Mouse (Mus musculus) CH12.LX (cell line): ENCODE data around the gene Stpg4.

Experiments
- CTCF ChIP-seq, 2 experiments: IDR thresholded peaks in 1 of 2; conservative IDR thresholded peaks in 1 of 2; 2 replicates each; pipeline ENCODE4 v1.5.1; 2011 to 2012; ENCODE audit warnings: low read depth in 2 of 2, low read length in 2 of 2, improper control_type of control experiment in 1 of 2, inconsistent platforms in 1 of 2, mild to moderate bottlenecking in 1 of 2, moderate library complexity in 1 of 2
- POLR2A ChIP-seq: IDR thresholded peaks from 2 replicates; pipeline ENCODE4 v1.6.1; 2011; ENCODE audit warnings: low read depth, mild to moderate bottlenecking, improper control_type of control experiment, low read length

- TF ChIP-seq POLR2A (no peak), CTCF (conservative IDR thresholded peaks at IDR 0.05 in 1 of 2, IDR thresholded peaks at IDR 0.05 in 1 of 2; ENCODE audit: low read depth in 2 of 2, low read length in 2 of 2) (no peak)
These were observed 31.6 kb upstream of the Stpg4 start for GRCm38 (mm10) chr17:87458911-87459749.
